Mouse (Mus musculus) layer of hippocampus, postnatal 25 days (tissue): Measurements from ENCODE around the gene Dhrs9. TPM values are rescaled to one million over a fixed set of nuclear protein-coding genes. Genes with fewer than 3 reads are reported as not detected.

Experiments
- DNase-seq, 2 experiments: peaks; one replicate each; pipeline ENCODE4 v3.0.0; 2022; ENCODE audit warnings: mixed read lengths in 2 of 2, low spot score in 1 of 2; ENCODE audit errors: extremely low spot score in 1 of 2
- total RNA-seq, 2 experiments: library from RNA; stranded (reverse); gene quantifications; 2 replicates each; pipeline ENCODE4 v1.2.3; 2021

Dhrs9 gene
- total RNA-seq, 2 experiments from 2014 or later, result not detected

DNA sequence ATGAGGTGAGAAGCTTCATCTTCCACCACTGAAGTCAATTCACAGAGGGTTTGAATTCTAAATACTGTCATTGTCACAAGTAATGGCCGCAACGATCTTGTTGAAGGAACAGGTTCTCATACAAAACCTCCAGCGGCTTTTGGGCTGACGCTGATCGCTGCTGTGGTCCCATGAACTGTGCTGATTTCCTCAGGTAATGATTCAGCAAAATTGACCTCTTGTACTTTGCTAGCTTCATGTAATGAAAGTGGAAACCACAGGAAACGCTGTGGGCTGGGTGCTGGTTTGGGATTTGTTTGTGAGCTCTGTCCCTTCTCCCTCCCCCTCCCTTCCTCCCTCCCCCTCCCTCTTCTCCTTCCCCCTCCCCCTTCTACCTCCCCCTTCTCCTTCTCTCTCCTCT is 34.8 kb downstream of the Dhrs9 start:
- no peak for DNase-seq

DNA sequence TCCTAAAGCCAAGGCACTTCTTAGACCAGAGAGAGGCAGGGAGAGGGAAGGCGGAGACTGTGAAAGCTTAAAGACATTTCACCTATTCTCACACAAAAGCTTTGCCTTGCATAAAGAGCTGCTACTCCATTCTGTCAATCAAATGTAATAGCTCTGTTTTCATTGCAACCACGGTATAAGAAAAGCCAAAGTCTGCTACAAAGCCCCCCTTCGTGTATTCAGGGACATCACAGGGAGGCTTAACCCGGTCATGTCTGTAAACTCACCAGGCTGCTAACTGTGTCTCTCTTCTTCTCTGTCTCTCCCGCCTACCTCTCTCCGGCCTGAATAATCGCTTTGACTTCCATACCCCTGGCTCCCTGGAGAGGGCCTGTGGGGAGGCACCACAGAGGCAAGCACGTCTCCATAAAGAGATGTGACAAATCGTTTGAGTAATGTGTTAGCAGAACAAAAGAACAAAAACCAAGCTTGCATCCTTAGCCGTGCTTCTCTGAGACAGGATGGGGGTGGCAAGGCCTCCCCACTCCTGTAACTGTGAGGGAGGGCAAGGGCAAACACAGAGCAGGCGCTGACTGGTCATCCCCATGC is 38.1 kb downstream of the Dhrs9 start:
- no peak for DNase-seq

DNA sequence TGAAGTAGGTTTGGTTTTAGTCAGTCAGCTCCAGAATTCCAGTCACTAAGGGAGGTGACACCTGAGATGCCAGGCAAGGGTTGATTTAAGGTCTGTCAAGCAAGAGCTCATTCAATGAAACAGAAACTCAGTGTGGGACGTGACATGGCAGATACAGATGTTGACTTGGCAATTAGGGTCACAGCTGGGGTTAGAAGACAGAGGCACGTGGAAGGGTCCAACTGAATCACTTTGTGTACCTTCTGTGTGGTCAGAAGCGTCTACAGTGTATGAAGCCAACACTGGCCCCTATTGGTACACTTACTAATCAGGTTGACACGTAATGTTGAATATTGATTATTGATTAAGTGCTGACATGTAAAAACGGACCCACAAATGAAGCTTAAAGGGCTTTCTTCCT is 44.6 kb downstream of the Dhrs9 start:
- no peak for DNase-seq

DNA sequence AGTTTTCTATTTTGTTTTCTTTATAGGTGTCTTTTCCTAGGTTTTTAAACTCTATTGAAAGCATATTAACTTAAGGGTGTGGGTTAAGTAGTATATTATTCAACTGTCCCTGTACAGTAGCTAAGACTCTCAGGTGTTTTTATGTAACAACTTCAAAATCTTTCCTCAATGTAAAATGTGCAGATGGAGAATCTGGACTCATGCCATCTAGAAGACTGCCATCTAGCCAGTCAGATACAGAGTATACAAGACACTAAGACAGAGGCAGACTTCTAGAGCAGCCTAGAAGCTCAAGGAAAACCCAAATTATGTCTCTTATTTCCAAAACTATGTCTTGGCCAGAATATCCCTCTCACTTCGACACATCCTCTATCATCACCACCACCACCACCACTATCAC is 45.8 kb downstream of the Dhrs9 start:
- no peak for DNase-seq

DNA sequence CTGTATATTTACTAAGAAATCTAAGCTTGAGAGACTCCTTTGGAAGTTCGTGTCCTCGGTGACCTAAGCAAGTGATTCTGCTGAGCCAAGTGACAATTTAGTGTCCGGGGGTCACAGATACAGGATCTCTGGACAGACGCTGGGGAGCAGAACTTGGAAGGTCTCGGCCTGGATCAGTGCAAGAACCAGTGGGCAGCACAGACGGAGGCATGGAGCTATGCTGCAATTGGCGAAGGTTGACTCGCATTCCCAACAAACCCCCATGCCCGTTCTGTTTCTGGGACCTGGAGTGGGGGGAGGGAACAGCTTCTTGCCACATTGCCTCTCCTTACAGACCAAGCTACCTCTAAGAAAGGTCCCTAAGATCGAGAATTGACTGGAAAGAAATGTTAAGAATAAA is 46.9 kb downstream of the Dhrs9 start:
- DNase-seq, result no peak

DNA sequence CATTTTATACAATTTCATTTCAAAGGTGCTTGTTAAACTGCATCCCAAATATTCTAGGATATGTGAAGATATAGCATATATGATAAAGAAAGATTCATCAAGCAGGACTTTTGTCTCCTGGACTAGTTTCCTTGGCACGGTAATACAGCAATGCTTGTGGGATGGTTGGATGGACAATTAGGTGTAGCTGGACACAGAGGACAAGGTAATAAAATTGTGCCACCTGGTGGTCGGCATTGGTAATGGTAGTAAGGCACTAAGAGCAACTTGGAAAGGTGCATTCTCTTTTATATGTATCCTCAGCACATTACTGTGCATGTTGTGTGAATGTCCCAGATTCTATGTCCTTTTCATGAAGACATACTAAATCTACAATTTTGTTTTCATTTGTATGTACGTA is 47.9 kb downstream of the Dhrs9 start:
- peak; percentile 29 to 86 for DNase-seq

DNA sequence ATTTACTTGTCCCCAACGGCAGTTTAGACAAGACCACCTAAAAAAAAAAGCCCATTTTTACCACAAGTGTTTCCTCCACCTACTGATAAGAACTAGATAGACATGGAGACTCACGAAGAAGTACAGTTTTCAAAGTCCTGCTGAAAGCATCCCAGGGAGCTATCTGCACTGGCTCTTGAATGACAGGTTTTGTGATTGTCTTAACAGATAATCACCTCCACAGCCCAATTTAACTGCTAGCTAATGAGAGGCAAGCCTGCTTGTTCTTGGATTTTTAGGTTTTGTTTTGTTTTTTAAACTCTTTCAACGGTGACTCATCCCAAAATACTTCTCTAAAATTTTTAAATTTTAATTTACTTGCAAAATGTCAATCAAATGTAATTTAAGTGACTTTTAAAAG is 61.4 kb downstream of the Dhrs9 start:
- no peak for DNase-seq

DNA sequence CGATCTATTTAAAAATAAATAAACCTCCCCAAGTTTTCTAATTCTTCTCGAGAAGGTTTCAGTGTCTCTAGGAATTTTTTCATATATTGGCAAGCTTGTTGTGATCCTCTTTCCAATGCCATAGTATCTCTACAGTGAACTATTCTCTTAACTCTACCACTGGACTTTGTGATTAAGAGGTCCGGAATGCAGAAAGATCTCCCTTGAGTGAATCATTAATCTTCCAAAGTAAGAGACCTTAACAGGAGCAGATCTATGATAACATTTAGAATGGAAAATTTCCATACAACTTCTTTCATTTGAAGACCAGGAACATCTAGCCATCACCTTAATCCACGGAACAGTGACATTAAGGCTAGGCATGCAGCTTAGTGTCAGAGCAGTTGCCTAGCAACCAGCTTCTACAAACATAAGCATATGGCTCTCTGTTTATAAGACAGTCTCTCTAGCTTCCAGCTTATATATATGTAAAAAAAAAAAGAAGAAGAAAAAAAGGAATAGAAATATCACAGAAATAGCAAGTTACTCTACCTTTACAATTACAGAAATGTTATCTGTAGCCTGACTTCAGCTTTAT is 65.7 kb downstream of the Dhrs9 start:
- no peak for DNase-seq

DNA sequence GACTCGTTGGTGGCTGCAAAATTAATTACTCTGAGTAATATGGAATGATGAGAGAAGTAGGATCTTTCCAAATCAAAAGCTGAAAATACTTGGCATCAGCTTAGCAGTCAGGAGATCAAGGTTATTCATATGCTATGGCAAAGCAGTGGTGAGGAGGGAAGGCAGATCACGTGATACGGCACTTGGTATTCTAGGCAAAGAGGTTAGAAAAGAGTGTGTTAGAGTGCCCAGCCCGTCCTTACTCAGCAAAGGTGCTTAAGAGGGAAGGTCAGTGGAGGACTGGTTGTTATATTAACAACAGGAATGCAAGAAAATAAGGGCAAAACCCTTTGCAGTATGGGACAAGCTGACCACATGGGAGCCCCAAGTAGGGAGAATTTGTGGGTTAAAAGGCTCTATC is 68.3 kb downstream of the Dhrs9 start:
- DNase-seq, result no peak

DNA sequence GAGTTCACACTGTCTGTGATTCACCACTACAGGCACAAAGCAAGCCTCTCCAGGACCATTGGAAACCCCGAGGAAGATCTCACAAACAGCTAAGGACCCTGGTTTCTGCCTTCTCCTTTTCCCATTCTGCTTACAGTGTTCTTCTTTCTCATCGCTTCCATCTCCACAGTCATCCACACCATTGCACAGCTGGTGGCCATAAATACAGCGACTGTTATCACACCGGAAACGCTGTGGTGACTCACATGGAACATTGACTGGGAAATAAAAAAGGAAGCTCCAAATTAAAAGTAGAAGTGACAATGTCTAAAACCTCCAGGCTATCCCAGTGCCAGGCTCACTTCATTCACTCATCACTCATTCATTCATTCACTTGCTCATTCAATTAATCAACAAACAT is 70.9 kb downstream of the Dhrs9 start:
- no peak for DNase-seq

Other genes with a start within 250 kb of the Dhrs9 start
- gene Nostrin, start 244.6 kb upstream of the Dhrs9 start, total RNA-seq, result 1 to 10 TPM; 3.3 to 4.2 TPM
- 1 to 10 TPM; 1.1 to 1.4 TPM for gene Spc25, start 174.3 kb upstream of the Dhrs9 start, total RNA-seq
- gene G6pc2, start 169.4 kb upstream of the Dhrs9 start, total RNA-seq, result not detected
- under 1 TPM in 1 of 2 experiments, not detected in 1; 0.07 TPM for gene Abcb11, start 37.8 kb upstream of the Dhrs9 start, total RNA-seq
- under 1 TPM; 0.37 to 0.68 TPM for gene Lrp2, start 205.6 kb downstream of the Dhrs9 start, total RNA-seq